Mouse (Mus musculus) forebrain, embryonic 12.5 days (tissue): ENCODE measurements around the gene Spp1. TPM values are rescaled to one million over a fixed set of nuclear protein-coding genes. Genes with fewer than 3 reads are reported as not detected.
A peak's percentile ranks its signal among the peaks of the same experiment; 100 is the strongest.
"Not testable (repeated sequence)": the region's sequence is repeated elsewhere in the genome, so short reads cannot be mapped to it uniquely, and the experiment has no call there.

ENCODE experiments used
- ATAC-seq: fragments of 200-750 bp; cut with Nextera tagmentation; 2 replicates; pipeline ENCODE4 v1.8.0; 2017; ENCODE audit warnings: moderate TSS enrichment; ENCODE audit not compliant: low FRiP score
- H3K27ac ChIP-seq: fragments of 300-500 bp; sonication (generic); 2 replicates; pipeline ENCODE4 v1.5.1; 2016; ENCODE audit warnings: mild to moderate bottlenecking
- H3K27me3 ChIP-seq: fragments of 300-500 bp; sonication (generic); 2 replicates; pipeline ENCODE4 v1.6.1; 2016; ENCODE audit warnings: mild to moderate bottlenecking
- H3K36me3 ChIP-seq: fragments of 300-500 bp; sonication (generic); replicated peaks from 2 replicates; pipeline ENCODE4 v1.6.1; 2016; ENCODE audit warnings: mild to moderate bottlenecking
- H3K4me1 ChIP-seq: fragments of 300-500 bp; sonication (generic); 2 replicates; pipeline ENCODE4 v1.6.1; 2016
- H3K4me2 ChIP-seq: fragments of 300-500 bp; sonication (generic); 2 replicates; pipeline ENCODE4 v1.6.1; 2016; ENCODE audit warnings: mild to moderate bottlenecking, moderate library complexity
- H3K4me3 ChIP-seq: fragments of 300-500 bp; sonication (generic); replicated peaks from 2 replicates; pipeline ENCODE4 v1.5.1; 2016; ENCODE audit warnings: mild to moderate bottlenecking
- H3K9ac ChIP-seq: fragments of 300-500 bp; sonication (generic); 2 replicates; pipeline ENCODE4 v1.6.1; 2016; ENCODE audit warnings: mild to moderate bottlenecking
- H3K9me3 ChIP-seq: fragments of 300-500 bp; sonication (generic); 2 replicates; pipeline ENCODE4 v1.6.1; 2016
- WGBS: fragments of 180-500 bp; shearing (Covaris S2); methylation state at CpG from one replicate; pipeline ENCODE4 v1.1.7; 2016; 5-methylcytosine and 5-hydroxymethylcytosine counted together
- polyA plus RNA-seq: library from polyadenylated mRNA; unstranded; fragments of >200 nt; fragmentation: Nextera tagmentation; extraction: Ambion mirVana; gene quantifications from 2 replicates; pipeline ENCODE4 v1.2.1, GENCODE M21; 2016

Spp1 gene
- polyA plus RNA-seq, 1 experiment from 2014 or later = 3.8 TPM

GRCm38 (mm10) chr5:104442396-104442795 is 7.5 kb downstream of the Spp1 start:
- no peak overlapping the region for H3K4me3 ChIP-seq
- WGBS = 56% methylated on average over 6 of the region's 6 CpGs

GRCm38 (mm10) chr5:104442850-104443249 is 7.9 kb downstream of the Spp1 start:
- Histone ChIP-seq H3K9me3 (no peaks in the 10 kb centered on the region), H3K4me3 (no peak overlapping the region), H3K9ac (no peak overlapping the region), H3K27me3 (no peaks in the 10 kb centered on the region), H3K27ac (no peak overlapping the region), H3K4me1 (no peaks in the 10 kb centered on the region), H3K4me2 (no peak overlapping the region), H3K36me3 (no peaks in the 10 kb centered on the region)
- WGBS = 32% methylated on average over 1 of the region's 1 CpGs
- ATAC-seq = no peak

More at GRCm38 (mm10) chr5:104442396-104442795, 7.5 kb downstream of the Spp1 start:
- H3K4me1 ChIP-seq = no peaks in the 10 kb centered on the region
- H3K27ac ChIP-seq = no peak overlapping the region
- no peaks in the 10 kb centered on the region for H3K9me3 ChIP-seq
- no peaks in the 10 kb centered on the region for H3K27me3 ChIP-seq
- no peaks in the 10 kb centered on the region for H3K36me3 ChIP-seq
- no peak overlapping the region for H3K4me2 ChIP-seq
- H3K9ac ChIP-seq = no peak overlapping the region
- no peak for ATAC-seq

- no peak overlapping the region for H3K27ac ChIP-seq
- 0 out of 2 replicates have a peak, but pooled peaks have one; percentile 39 for ATAC-seq
These were observed 11.2 kb downstream of the Spp1 start for GRCm38 (mm10) chr5:104446156-104446555.

GRCm38 (mm10) chr5:104448346-104448745 is 13.4 kb downstream of the Spp1 start:
- not testable (repeated sequence) for H3K9ac ChIP-seq, H3K4me1 ChIP-seq, ATAC-seq, H3K36me3 ChIP-seq, H3K9me3 ChIP-seq, H3K4me3 ChIP-seq, H3K27me3 ChIP-seq, H3K4me2 ChIP-seq, H3K27ac ChIP-seq
- 21% methylated on average over 6 of the region's 6 CpGs for WGBS

More at GRCm38 (mm10) chr5:104446156-104446555, 11.2 kb downstream of the Spp1 start:
- Histone ChIP-seq H3K4me3 (no peak overlapping the region), H3K27me3 (no peaks in the 10 kb centered on the region; the same call in 1 of the 2 replicates), H3K36me3 (no peaks in the 10 kb centered on the region), H3K4me1 (no peaks in the 10 kb centered on the region), H3K9me3 (no peaks in the 10 kb centered on the region), H3K9ac (no peak overlapping the region), H3K4me2 (no peak overlapping the region)
- WGBS = 13% methylated on average over 3 of the region's 3 CpGs

DNA sequence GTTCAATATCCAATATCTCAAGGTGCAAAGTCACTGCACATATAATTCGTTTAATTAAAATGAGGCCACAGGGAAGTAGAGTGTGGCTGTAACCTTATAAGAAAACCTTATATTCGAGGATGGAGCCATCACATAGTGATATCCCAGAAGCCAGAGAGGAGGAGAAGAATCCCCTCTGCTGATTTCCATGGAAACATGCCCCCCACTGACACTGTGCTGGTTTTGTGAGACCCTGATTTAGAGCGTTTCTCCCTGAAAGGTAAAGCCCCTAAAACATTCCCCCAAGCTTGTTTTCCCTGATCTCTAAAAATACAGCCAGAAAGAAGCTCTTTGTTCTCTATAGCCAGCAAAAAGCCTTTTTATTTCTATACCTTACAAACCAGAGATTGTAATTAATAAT is 14.6 kb downstream of the Spp1 start:
- Histone ChIP-seq H3K36me3 (no peaks in the 10 kb centered on the region), H3K4me2 (no peak overlapping the region), H3K4me1 (no peaks in the 10 kb centered on the region), H3K4me3 (no peak overlapping the region), H3K9me3 (no peaks in the 10 kb centered on the region), H3K9ac (no peak overlapping the region), H3K27me3 (no peaks in the 10 kb centered on the region; the same call in 1 of the 2 replicates), H3K27ac (no peak overlapping the region)
- 31% methylated on average over 3 of the region's 3 CpGs for WGBS
- ATAC-seq = no peak

DNA sequence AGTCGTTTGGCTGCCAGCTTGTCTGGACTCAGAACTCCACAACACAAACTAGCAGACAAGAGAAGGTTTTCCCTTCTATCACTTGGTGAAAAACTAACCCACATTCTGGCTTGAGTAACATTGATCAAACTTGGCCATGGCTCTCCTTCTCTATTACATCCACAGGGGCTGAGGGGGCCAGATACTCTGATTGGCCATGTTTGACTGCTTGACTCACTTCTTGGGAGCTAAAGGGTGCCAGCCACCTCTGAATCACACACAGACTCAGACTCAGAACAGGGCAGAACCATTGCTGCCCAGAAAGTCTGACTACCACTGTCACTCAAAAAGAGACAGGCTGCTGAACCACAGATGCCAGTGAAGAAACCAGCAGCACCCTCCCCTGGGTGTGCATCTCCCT is 18.2 kb downstream of the Spp1 start:
- H3K4me1 ChIP-seq = no peaks in the 10 kb centered on the region
- 78% methylated on average over 1 of the region's 1 CpGs for WGBS
- H3K36me3 ChIP-seq = no peaks in the 10 kb centered on the region
- ATAC-seq = no peak
- H3K27me3 ChIP-seq = no peaks in the 10 kb centered on the region; the same call in 1 of the 2 replicates
- H3K9ac ChIP-seq = no peak overlapping the region
- H3K9me3 ChIP-seq = no peaks in the 10 kb centered on the region
- H3K4me3 ChIP-seq = no peak overlapping the region
- no peak overlapping the region for H3K27ac ChIP-seq
- H3K4me2 ChIP-seq = no peak overlapping the region

DNA sequence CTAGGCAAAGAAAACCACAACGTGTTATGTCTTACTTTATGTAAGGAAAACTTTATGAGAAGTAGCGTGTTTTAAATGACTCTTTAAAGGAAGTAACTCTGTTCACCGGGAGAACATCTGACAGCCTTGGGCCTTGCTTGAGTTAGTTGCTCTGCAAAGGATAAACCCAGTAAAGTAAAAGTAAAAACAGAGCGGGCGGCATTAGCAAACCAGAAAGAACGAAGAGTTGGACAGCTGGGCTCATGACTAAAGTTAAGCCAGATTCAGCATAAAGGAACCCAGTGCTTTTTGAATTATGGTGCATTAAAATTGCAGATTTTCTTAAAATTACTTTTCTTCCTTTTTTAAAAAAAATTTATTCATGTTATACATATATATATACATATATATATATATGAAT is 19.6 kb downstream of the Spp1 start:
- H3K9me3 ChIP-seq = no peaks in the 10 kb centered on the region
- no peaks in the 10 kb centered on the region for H3K36me3 ChIP-seq
- no peak overlapping the region for H3K27ac ChIP-seq
- WGBS = 96% methylated on average over 6 of the region's 6 CpGs
- H3K4me2 ChIP-seq = no peak overlapping the region
- no peak overlapping the region for H3K4me3 ChIP-seq
- ATAC-seq = no peak
- H3K4me1 ChIP-seq = peaks cover 8% of the 10 kb centered on the region
- H3K27me3 ChIP-seq = no peaks in the 10 kb centered on the region
- H3K9ac ChIP-seq = no peak overlapping the region

DNA sequence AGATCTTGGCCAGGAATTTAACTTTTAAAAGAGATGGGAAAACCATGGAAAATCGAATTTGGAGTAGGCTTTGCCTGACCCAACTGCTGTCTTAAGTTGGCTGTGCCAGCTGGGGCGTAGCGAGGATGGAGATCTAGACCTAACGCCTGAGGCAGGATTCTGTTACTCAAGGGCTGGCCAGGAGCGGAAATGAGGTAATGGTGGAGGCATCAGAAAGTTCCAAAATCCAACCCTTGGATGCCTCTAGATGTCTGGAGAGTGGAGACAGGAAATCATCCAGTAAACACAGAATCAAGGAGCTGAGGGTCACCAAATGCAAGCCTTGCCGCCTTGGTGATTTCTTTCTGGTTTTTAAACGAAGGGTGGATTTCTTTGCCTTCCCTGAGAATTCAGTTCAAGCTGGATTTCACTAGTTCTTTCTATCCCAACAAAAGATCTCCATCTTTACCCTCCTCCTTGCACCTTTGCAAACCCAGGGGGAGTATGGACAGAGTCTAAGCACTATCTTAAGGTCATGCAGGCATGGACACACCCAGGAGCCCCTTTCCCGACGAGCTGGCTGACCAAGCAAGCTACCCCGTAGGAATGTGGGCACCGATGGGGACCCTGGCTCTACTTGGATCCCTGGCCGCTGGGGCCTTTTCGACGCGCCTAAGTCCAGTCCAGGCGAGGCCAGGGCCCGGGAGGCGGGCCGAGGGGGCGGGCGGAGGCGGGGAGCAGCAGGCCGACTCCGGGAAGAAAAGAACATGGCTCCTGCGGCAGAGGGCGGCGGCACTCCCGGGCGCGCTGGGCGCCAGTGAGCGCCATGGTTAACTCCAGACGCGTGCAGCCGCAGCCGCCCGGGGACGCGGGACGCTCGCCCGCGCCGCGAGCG is 24.2 kb downstream of the Spp1 start, which contains the start of gene Pkd2:
Pkd2 (plus strand) TSS at position 619 of the 874 bp plus-strand sequence.
- Histone ChIP-seq H3K27me3 (no peaks in the 10 kb centered on the region), H3K36me3 (peaks cover 6% of the 10 kb centered on the region; the same call in 1 of the 2 replicates), H3K27ac (peak within 1 kb of the TSS; percentile 92), H3K4me3 (peak within 1 kb of the TSS; percentile 77), H3K4me1 (peaks cover 19% of the 10 kb centered on the region), H3K9me3 (no peaks in the 10 kb centered on the region), H3K9ac (peak within 1 kb of the TSS; percentile 92), H3K4me2 (peak within 1 kb of the TSS; percentile 65)
- peak; percentile 91 for ATAC-seq
- WGBS = 11% methylated on average over 46 of the region's 46 CpGs

- Histone ChIP-seq H3K4me3 (peak overlapping the region; percentile 77), H3K27ac (peak overlapping the region; percentile 92), H3K9me3 (no peaks in the 10 kb centered on the region), H3K9ac (peak overlapping the region; percentile 92), H3K4me2 (peak overlapping the region; percentile 65), H3K4me1 (peaks cover 19% of the 10 kb centered on the region), H3K36me3 (peaks cover 13% of the 10 kb centered on the region), H3K27me3 (no peaks in the 10 kb centered on the region)
- under 1% methylated on average over 75 of the region's 82 CpGs for WGBS
- peak; percentile 81 for ATAC-seq
These were observed 25.0 kb downstream of the Spp1 start for GRCm38 (mm10) chr5:104459706-104460455.

DNA sequence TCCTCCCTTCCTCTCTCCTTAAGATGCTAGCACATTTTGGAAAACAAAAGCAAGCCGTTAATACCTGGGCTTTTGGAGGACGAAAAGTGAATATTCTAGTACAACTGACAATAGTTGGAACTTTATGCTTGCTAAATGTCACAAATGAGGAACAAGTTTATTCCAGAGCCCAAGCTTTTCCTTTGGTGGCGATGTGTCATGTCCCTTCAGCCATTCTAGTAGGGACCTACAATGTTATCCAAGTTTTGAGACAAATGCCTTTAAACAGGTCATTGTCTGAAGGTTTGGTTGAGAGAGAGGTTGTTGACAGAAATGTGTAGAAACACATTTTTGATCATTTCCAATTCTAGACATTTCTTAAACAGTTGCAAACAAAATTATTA is 25.5 kb downstream of the Spp1 start:
- Histone ChIP-seq H3K4me1 (peaks cover 19% of the 10 kb centered on the region), H3K27ac (no peak overlapping the region), H3K27me3 (no peaks in the 10 kb centered on the region), H3K4me3 (peak overlapping the region; percentile 77), H3K9me3 (no peaks in the 10 kb centered on the region), H3K4me2 (peak overlapping the region; percentile 65), H3K9ac (peak overlapping the region; percentile 92), H3K36me3 (peaks cover 16% of the 10 kb centered on the region)
- ATAC-seq = no peak
- WGBS = 38% methylated on average over 3 of the region's 3 CpGs

DNA sequence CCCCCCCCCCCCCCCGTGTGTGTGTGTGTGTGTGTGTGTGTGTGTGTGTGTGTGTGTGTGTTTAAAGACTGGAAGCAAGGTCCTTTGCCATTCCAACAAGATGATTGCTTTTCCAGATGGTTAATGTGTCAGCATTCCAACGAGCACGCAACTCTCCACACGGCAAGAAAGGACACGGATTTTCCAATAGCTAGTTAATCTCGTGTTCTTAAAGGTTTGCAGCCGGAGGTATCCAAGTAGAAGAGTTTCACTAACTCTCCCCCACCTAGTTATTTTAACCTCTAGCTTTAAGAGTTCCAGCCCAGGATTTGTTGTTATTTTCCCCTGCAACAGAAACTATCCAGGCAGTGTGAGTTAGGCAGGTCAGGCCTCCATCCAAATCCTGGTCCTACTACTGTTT is 25.9 kb downstream of the Spp1 start:
- H3K9ac ChIP-seq = peak overlapping the region; percentile 92; the same call in 1 of the 2 replicates
- H3K36me3 ChIP-seq = peaks cover 19% of the 10 kb centered on the region
- 58% methylated on average over 7 of the region's 7 CpGs for WGBS
- H3K9me3 ChIP-seq = no peaks in the 10 kb centered on the region
- no peak for ATAC-seq
- H3K27me3 ChIP-seq = no peaks in the 10 kb centered on the region
- H3K4me3 ChIP-seq = peak overlapping the region; percentile 77
- H3K4me1 ChIP-seq = peaks cover 19% of the 10 kb centered on the region
- no peak overlapping the region for H3K27ac ChIP-seq
- H3K4me2 ChIP-seq = peak overlapping the region; percentile 65

- peaks cover 10% of the 10 kb centered on the region; the same call in 1 of the 2 replicates for H3K4me1 ChIP-seq
- no peak overlapping the region for H3K4me3 ChIP-seq
- H3K27me3 ChIP-seq = no peaks in the 10 kb centered on the region
- no peak for ATAC-seq
- H3K9me3 ChIP-seq = no peaks in the 10 kb centered on the region
- H3K36me3 ChIP-seq = peaks cover 46% of the 10 kb centered on the region
- H3K27ac ChIP-seq = no peak overlapping the region
- no peak overlapping the region for H3K9ac ChIP-seq
- H3K4me2 ChIP-seq = no peak overlapping the region
- WGBS = 95% methylated on average over 8 of the region's 8 CpGs
These were observed 30.4 kb downstream of the Spp1 start for GRCm38 (mm10) chr5:104465279-104465678.
